Mouse (Mus musculus) spleen, postnatal 36 days (tissue): ENCODE measurements around the gene Atp8a2.
"Not testable (repeated sequence)": the region's sequence is repeated elsewhere in the genome, so short reads cannot be mapped to it uniquely, and the experiment has no call there.

Experiments
- DNase-seq, 2 experiments: peaks; one replicate each; pipeline ENCODE4 v3.0.0; 2022; ENCODE audit warnings: low spot score in 2 of 2, mixed read lengths in 1 of 2

Atp8a2 gene

DNA sequence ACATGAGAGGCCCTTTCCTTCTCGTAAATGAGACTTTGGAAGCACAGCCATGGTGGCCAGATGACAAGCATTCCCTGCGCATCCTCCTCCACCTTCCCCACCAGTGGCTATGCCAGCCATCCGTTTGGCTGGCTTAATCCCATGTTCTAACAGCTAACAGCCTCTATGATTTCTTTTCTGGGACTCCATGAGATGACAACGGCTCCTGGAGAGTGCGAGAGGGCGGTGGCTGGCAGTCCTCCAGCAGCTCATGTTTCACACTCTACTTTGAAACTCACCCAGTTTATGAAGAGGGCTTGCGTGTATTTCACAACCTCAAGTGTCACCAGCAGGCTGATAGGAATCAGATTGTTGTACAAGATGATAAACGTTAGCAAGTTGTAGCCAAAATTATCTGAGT, 170.3 kb downstream of the Atp8a2 start:
- no peak for DNase-seq

DNA sequence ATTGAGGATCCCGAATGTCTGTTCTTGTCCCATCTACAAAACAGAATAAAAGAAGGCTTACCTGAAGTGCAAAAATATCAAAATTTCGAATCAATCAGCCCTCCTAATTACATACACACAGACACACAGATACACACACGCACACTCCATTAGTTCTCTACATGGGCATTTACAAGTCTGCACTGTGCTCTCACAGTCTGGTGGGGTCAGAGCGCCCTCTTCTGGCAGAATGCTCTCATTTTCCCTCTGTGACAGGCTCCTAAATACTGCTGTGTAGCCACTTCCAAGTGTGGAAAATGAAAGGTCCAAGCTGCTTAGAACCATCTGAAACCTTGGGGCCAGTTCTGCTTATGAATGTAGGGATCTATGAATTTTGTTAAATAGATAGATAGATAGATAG, 181.1 kb downstream of the Atp8a2 start:
- peak; percentile 34 to 48 for DNase-seq

DNA sequence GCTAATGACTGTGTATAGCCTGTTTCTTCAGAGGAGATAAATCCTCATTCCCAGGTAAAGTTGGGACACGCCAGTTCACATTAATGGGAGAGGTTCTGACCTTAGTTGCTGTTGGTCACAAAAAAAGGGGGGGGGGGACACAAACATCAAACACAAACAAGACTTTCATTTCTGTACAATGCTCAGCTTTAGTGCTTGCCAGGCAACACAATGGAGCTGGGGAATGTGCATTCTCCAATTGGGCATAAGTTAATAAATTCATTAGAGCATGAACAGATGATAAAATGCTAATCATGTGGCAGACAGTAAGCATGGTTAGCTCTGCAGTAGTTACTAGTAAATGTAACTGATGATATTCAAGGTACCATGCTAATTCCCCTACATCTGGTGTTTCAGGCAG, 195.2 kb downstream of the Atp8a2 start:
- no peak for DNase-seq

DNA sequence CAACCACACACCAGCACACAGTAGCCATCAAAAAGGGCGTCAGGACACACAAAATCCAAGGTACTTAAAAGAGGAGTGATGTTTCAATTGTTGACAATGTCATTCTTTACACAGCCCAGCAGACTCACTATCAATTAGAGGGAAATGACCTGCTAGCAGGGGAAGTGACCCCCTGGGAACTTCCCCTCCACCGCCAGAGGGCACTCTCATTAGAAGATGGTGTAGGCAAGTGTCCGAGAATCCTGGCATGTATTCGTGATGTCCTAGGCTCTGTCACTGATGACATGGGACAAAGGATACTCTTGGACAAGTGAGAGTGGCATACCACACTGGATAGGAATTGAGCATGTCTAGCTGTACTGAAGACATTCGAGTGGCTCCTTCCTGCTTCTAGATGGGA, 208.1 kb downstream of the Atp8a2 start:
- DNase-seq = peak in 1 of 2 experiments; percentile 6

DNA sequence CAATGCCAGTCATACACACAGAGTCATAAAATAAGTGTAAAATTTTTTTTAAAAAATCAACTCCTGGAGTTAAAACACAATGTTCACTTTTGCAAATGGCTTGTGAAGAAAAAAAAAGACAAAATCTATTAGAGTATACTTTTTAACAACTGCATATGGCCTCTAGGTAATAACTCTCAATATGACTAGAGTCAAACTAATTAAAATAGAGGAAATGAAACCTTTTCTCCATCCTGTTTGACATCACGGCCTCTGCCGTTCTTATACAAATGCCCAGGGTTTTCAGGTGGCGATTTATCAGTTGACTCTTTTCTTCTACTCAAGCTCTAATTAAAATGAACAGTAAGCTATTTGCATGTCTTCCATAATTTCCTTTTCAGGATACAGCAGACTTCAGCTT, 209.0 kb downstream of the Atp8a2 start:
- DNase-seq = peak in 1 of 2 experiments; percentile 7

DNA sequence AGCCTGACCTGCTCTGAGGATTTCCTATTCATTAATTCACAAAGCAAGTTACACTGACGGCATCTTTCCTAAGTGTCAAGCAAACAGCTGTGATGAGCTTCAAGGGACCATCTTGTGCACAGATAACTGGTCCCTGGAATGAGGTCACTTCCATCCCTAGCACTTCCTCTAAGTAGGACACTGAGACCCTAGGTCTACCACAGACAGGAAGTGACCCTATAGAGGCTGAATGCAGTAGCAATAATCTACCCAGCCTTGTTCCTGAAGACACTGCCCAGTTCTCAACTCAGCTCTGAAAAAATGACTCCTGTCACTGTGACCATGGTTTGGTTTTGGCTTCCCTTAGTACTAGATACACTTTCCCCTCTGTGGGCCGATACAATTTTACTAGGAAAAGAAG, 219.0 kb downstream of the Atp8a2 start:
- DNase-seq = no peak

DNA sequence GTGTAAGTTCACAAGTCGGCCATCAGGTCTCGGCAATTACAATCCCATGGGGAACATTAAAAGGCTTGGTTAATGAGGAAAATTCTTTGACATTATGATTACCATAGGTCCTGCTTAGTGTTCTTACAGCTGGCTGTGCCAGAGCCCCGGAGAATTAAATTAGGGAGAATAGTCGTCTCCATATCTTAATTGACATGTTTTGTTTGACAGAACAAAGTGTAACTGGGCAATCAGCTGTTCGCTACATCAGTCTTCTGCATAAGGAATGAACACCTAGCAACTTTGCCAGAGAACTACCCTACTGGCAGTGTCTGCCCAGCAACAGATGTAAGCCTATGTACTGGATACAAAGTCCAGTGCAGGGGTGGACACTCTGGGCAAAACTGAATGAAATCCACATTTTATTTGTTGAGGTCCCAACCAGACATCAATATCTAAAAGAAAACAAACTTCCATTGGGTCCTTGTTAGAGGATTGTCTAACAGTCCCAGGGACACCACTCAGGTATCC, 225.7 kb downstream of the Atp8a2 start:
- no peak for DNase-seq

DNA sequence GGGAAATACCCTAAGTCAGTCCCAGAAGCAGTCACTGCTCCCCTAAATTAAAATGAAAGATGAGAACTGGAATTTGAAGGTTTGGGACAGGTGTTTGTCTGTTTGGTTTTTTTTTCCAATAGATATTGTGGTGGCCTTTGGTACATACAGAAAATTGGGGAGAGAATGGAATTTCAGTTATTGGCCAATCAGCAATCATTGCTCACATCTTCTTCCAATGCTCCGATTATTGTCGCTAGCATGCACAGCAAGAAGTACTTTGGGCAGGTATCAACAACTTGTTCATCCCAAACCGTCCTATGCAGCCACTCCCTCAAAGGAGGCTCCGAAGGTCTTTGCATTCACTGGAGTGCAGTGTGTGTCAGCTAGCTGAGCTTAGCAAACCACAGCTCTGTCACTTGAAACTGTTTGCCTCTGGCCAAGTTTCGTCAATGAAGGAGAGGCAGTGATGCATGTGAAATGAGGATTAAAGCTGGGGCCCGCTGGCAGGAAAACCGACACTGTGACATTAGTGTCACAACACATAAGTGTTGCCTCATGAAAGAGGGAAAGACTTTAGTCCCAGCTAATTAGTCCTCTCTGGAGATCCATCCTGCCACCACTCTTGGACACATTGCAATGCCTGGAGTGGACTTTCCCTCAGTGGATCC, 227.4 kb downstream of the Atp8a2 start:
- DNase-seq = no peak

DNA sequence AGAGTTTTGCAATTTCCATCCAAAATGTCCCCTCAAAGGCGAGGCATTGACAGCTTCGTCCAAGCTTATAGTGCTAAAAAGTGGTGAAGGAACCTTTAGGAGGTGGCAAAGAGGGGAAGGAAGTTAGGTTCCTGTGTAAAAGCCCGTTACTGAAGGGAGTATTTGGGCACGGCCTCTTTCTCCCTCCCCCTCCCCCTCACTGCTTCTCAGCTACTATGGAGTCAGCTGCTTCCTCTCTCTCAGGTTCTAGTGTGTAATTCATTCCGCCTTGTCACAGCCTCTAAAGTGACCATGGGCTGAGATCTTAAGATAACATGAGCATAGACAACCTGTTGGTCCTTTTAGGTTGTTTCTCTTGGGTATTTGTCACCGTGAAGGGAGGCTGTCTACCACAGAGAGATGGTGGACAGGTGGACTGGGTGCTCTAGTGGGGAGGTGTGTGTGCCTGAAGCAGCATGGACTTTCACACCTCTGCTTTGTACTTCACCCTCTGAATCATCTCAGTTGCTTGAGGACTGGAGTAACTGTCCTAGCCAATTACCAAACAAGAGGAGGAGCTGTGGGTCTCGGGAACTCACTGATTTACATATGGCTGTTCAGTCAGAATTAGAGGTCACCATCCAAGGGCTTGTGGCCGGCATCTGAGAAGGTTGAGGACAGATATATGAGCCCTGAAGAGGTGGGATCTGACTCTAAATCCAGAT, 229.0 kb downstream of the Atp8a2 start:
- DNase-seq = no peak

DNA sequence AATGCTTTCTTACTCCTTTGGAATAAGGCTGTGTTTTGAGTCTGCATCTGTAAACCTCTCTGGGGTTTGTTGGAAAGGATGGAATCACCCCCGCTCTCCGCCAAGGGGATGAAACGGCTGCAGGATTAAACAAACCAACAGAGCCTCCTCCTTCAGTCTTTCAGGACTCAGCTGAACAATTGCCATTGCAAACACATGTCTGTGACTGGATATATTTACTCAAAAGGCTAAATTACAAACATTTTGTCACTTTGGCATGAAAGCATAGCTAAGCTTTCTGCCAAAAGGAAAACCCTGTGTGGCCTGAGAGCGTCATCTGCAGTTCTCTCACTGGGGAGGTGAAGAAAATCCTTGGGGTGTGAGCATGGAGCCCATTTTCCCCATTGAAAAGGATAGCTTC, 230.0 kb downstream of the Atp8a2 start:
- DNase-seq = no peak

DNA sequence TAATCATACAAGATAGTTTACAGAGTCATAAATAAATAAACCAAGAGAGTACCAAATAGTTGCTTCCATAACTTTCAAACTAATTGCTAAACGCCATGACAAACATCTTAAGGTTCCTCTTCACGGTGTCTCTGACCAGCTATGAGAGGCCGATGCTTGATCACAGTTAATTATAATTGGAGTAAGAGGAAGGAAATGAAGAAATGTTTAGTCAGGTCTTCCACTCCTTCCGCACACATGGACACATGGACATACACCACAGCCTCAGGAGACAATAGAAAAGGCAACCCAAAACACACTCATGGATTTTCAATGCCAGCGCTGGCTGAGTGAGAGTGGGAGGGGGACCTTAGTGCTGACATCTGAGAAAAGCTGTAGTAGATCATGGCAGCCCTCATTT, 232.4 kb downstream of the Atp8a2 start:
- no peak for DNase-seq

DNA sequence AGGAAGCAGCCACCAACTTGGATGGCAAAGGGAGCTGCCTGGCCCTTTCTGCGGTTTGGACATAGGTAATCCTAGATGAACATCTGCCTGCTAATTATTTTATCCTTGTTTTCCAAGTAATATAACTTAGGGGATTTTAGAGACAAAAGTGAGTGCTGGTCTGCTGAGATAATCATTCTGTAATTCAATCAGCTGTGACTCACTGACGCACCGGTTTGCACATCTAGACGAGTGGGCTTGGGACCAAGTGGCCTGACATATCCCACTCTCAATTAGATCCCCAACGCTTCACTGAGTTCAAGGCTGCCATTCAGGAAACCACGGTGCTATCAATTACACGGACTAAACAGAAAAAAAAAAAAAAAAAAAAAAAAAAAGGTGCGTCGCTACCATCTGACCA, 236.0 kb downstream of the Atp8a2 start:
- DNase-seq = no peak

DNA sequence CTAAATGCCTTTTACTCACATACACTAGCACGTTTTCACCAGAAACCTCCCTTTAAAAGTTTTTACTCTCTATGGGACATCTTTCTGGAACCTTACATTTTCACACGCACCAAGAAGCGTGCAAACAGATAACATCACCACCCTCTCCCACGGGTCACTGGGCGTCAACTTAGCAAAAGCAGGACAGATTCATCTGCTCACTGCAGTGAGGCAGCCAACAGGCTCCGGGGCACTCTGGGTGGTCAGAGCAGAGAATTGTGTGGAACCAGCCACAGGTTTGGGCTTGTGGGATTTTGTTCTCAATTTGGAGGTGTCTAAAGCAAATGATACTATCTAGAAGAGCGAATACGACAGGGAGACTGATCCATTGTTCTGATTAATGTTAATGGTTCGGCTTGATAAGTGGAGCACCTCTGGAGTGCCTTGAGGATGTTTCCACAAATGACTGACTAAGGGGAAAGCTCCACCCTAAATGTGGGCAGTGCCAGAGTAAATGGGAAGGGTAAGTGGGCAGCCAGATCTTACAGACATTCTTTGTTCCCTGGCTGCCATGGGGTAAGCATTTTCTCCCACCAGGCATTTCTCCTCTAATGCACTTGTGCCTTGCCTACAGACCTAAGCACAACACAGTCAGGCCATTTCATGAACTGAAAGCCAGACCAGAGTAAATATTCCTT, 236.6 kb downstream of the Atp8a2 start:
- DNase-seq = no peak

DNA sequence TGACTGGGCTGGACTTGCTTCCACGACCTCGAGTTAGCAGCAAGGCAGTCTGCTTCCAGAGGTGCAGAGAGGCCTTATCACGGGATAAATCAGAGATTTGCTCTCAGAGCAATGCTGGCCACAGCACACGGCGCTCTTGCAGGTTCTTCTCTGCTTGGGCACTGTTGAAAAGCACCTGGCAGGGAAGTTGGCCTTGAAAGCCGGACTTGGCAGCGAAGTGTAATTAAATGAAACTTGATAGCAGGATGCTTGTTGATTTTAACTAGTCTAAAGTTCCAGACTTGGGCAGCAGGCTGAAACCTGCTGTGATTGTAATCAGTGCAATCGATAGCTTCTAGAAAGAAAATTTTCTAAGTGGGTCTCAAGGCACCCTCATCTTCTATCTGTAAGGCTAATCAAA, 237.3 kb downstream of the Atp8a2 start:
- no peak for DNase-seq

DNA sequence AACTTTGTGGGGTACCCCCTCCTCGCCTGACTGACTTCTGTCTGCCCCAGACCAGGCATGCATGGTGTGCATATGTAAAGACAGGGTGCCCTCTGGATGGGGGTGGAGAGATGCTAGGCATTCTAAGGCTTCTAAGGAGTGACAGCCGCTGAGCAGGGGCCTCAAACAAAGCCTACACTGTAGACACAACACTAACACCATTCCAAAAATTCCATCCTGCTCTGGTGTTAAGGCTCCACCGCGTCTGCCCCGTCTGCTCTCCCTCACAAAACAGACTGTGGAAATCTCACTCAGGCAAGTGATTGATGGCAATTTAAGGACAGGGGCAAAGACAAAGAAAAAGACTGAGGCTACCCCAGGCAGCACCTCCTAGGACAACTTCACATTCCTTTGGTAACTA, 247.0 kb downstream of the Atp8a2 start:
- no peak for DNase-seq

DNA sequence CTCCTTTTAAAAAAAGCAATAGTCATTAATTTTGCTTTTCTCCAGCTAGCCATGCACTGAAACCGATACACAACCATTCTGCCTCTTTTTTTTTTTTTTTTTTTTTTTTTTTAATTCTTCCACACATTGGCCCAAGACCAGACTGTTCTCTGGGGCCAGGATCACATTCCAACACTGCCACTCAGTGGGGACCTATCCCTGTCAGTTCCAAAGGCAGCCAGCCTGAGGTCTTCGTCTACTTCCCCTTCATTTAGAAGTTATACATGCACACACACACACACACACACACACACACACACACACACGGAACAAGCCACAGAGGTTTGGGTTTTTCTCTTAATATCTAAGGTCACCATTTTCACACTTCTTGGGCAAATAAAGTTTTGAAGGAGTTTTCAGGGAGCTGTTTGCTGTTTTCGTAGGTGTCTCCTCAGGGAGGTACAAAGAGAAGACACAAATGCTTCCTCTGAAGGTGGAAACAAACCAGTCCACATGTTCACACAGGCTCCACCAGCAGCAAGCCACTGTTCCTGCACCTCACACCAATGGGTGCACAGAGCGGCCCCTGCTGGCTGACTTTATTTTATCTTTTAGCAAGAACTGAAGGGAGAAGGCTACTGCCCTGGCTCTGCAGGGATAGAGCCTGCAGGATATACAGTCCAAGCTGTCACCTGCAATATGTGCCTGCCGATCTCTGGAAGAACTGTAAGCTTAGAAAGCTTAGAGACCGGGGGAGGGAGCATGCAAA, 253.9 kb downstream of the Atp8a2 start:
- peak; percentile 41 to 56 for DNase-seq

DNA sequence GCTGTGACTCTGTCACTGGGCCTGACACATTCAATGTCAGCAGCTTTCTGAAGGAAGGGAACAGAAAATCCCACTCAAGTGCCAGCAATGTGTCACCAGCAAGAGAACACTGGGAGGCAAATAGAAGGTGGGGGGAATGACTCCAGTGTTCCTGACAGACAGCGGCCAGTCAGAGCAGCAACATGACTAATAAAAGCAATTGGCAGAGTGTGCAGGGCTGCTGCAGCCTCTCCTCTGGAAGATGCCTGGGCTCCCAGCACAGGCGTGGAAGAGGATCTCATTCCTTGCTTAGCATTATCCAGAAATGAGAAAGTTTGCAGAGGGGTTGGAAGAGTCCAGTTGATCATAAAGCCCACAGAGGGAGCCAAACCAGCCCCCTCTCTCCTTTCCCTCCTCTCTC, 254.8 kb downstream of the Atp8a2 start:
- DNase-seq = no peak

DNA sequence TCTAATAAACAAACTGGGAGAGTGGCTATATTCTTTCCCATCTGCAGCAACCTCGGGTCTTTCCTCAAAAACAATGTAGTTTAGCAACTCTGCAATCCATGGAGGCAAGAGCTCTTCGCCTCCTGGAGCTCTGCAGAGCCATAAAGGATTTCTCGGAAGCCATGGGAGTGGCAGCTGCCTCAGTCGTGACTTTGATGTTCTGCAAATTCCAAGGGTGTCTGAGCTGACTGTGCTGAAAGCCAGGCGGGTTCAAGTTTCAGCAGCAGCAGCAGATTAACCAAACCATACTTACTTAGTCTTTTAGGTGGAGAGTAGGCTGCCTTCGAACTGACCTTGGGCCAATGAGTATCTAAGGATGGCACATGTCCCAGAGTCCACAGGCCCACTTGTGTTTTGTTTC, 264.6 kb downstream of the Atp8a2 start:
- DNase-seq = no peak

DNA sequence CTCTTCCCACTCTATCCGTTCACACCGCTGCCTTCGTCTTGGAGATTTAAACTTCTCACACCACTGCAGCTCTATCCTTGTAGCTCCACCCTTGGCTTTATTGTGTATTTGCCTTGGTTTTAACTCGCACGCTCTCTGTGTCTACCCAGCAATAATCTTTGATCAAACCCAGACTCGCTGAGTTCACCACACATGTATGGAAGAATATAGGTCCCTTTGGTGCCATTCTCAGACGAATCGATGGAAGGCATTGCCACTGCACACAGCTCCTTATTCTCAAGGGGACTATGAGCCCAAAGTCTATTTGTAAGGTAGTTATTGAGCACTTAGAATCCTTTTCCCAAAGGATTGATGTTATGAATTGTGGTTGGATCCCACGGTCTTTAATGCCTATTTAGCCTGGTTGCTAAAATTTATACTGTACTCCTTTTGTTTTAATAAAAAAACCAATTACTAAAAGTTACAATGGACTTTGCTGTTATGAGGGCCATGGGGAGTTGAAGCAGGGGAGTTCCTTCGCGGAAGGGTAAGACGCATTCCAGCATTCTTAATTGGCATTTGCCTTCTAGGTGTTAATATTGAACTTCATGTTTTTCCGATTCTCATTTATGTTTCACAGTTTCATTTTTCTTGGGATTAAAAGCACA, 265.4 kb downstream of the Atp8a2 start:
- no peak for DNase-seq

DNA sequence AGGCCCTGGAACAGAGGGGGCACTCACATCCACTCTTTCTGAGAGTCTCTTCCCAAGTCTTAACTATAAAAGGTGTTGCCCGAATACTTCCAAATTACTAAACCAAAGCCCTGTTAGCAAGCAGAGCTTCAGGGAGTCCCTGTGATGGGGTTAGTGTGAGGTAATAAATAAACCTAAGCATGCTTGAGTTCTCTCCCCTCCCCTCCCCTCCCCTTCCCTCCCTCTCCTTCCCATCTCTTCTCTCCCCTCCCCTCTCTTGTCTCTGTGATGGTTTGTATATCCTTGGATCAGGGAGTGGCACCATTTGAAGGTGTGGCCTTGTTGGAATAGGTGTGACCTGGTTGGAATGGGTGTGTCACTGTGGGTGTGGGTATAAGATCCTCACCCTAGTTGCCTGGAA, 267.8 kb downstream of the Atp8a2 start:
- not testable (repeated sequence) for DNase-seq

DNA sequence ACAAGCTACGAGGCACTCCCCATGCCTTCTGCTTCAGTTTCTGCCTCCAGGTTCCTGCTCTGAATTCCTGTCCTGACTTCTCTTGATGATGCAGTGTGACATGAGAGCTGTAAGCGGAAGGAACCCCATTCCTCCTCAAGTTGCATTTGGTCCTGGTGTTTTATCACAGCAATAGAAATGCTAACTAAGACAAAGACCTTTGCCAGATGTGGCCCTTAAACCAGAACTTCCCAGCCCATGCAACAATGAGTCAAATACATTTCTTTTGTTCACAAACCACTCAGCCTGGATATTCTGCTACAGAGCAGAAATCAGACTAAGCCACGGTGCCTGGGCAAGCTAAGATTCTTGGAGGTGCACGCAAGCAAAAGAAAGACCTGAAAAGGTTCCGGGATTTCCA, 268.2 kb downstream of the Atp8a2 start:
- DNase-seq = no peak

DNA sequence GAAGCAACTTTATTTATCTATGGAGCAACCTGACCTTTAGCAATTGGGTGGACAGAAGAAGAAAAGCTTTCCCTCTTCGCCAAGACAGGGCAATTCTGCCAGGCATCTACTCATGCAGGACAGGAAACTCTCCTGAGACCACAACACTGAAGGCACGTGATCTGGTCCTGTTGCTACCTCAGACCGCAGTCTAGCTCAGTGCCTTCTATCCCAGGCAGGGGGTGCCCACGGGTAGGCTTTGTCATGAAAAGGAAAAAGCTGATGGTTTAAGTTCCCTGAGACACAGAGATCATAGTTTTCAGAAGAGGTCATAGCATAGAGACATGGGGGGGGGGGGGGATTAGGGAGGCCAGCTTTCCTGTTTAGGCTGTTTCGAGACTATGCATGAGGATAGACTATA, 269.2 kb downstream of the Atp8a2 start:
- DNase-seq = no peak
